Mouse (Mus musculus): Measurements from ENCODE around the gene Hist2h4. TPM values are rescaled to one million over a fixed set of nuclear protein-coding genes. Genes with fewer than 3 reads are reported as not detected.

Gene Hist2h4
- polyA plus RNA-seq, 1 experiment from 2014 or later = 13.3 TPM

DNA sequence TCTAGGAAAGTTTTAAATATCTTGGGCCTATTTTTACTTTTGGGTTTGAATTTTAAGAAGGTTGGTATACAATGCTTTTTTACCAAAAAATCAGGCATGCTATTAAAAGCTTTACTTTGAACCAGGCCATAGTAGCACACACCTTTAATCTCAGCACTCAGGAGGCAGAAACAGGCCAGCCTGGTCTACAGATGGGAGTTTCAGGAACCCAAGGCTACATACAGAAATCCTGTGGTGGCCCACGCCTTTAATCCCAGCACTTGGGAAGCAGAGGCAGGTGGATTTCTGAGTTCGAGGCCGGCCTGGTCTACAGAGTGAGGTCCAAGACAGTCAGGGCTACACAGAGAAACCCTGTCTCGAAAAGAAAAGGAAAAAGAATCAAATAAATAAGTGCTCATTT, 4.4 kb upstream of the Hist2h4 start:
- Histone ChIP-seq H3K9me3 (no peaks in the 10 kb centered on the region), H3K4me2 (replicated peaks) (no peak overlapping the region), H3K4me1 (peaks cover 25% of the 10 kb centered on the region), H3K27me3 (no peaks in the 10 kb centered on the region), H3K27ac (replicated peaks) (peak overlapping the region; percentile 86), H3K4me3 (no peak overlapping the region), H3K9ac (replicated peaks) (no peak overlapping the region), H3K36me3 (no peaks in the 10 kb centered on the region)
- no peak for ATAC-seq (ENCODE audit: low FRiP score, low read depth)
- 81% methylated on average over 4 of the region's 4 CpGs for WGBS

GRCm38 (mm10) chr3:96266132-96266710, 3.1 kb upstream of the Hist2h4 start:
- no peaks in the 10 kb centered on the region for H3K36me3 ChIP-seq
- no peak overlapping the region for H3K9ac ChIP-seq (replicated peaks)
- no peak overlapping the region for H3K4me2 ChIP-seq (replicated peaks)
- H3K27me3 ChIP-seq = no peaks in the 10 kb centered on the region
- no peaks in the 10 kb centered on the region for H3K9me3 ChIP-seq
- no peak overlapping the region for H3K4me3 ChIP-seq
- H3K4me1 ChIP-seq = peaks cover 35% of the 10 kb centered on the region
- no peak overlapping the region for H3K27ac ChIP-seq (replicated peaks)
- 91% methylated on average over 8 of the region's 8 CpGs for WGBS
- no peak for ATAC-seq (ENCODE audit: low FRiP score, low read depth)

DNA sequence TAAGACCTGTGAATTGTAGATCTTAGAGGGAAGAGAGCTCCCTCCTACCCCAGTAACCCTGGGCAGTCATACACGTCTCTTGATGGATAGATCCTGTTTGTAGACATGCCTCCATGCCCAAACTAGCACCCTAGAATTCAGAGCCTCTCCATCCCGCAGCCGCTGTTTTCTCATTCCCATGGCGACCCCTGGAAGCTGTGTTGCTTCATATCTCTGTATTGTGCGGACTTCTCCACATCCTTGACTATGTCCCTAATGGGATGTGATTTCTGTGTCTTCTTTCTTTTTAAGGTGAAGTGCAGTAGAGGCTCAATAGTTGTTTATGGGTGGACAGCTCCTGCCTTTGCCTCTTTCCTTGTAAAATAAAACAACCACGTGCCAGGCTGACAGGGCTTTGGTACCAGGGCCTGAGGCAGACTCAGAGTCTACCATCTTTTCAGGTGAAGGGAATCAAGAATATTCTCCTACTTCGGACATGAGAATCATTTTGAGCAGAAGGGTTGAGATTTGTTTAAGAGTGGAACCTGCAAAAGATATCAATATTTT, 1.4 kb upstream of the Hist2h4 start:
- Histone ChIP-seq H3K27ac (replicated peaks) (peak overlapping the region; percentile 98), H3K4me1 (peaks cover 35% of the 10 kb centered on the region), H3K9ac (replicated peaks) (peak overlapping the region; percentile 66; the same call in 1 of the 2 replicates), H3K27me3 (no peaks in the 10 kb centered on the region), H3K36me3 (no peaks in the 10 kb centered on the region), H3K4me2 (replicated peaks) (peak overlapping the region; percentile 85), H3K4me3 (peak overlapping the region; percentile 57), H3K9me3 (no peaks in the 10 kb centered on the region)
- 72% methylated on average over 7 of the region's 7 CpGs for WGBS
- no peak for ATAC-seq (ENCODE audit: low FRiP score, low read depth)

GRCm38 (mm10) chr3:96263558-96264403, 670 bp upstream of the Hist2h4 start:
- Histone ChIP-seq H3K4me2 (replicated peaks) (peak overlapping the region; percentile 85), H3K9ac (replicated peaks) (peak overlapping the region; percentile 66), H3K36me3 (no peaks in the 10 kb centered on the region), H3K4me3 (peak overlapping the region; percentile 57), H3K27ac (replicated peaks) (peak overlapping the region; percentile 98), H3K27me3 (no peaks in the 10 kb centered on the region), H3K9me3 (no peaks in the 10 kb centered on the region), H3K4me1 (peaks cover 35% of the 10 kb centered on the region)
- 5% methylated on average over 27 of the region's 27 CpGs for WGBS
- peak; percentile 11; the same call in 1 of the 2 replicates for ATAC-seq (ENCODE audit: low FRiP score, low read depth)

DNA sequence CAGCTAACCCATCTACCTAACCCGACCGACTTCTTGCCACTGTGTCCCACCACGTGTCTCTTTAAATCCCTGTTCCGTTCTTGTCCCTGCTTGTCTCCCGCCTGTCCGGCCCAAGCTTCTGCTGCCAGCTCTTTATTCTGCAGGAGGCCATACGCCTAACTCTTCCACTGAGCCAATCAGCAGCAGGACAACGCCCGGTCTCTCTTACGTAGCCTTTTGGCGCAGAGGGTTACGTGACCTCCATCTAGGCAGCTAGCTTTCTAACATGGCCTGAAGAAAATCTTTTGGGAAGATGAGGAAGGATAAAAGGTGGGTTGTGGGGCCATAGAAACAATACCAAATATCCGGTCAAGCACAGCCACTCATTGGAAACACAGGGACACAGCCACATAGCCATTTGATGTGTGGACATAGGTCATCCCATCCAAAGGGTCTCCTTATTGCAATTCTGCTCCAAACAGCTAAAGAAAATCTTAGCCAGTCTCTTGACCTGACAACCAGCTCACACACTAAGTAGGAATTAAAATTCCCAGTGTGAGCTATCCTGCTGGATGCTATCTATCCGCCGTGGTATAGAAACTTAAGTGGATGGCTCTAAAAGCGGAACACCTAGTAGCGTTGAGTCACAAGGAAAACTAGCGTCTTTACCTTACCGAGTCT, 765 bp downstream of the Hist2h4 start:
- WGBS = 1% methylated on average over 19 of the region's 19 CpGs
- peaks cover 26% of the 10 kb centered on the region for H3K4me1 ChIP-seq
- ATAC-seq (ENCODE audit: low FRiP score, low read depth) = peak; percentile 83

GRCm38 (mm10) chr3:96261623-96262022, 1.5 kb downstream of the Hist2h4 start:
- Histone ChIP-seq H3K9ac (replicated peaks) (peak overlapping the region; percentile 87), H3K27me3 (no peaks in the 10 kb centered on the region), H3K4me1 (peaks cover 24% of the 10 kb centered on the region), H3K9me3 (no peaks in the 10 kb centered on the region), H3K4me3 (peak overlapping the region; percentile 57), H3K27ac (replicated peaks) (peak overlapping the region; percentile 98), H3K36me3 (no peaks in the 10 kb centered on the region), H3K4me2 (replicated peaks) (peak overlapping the region; percentile 85)
- 52% methylated on average over 3 of the region's 3 CpGs for WGBS
- no peak for ATAC-seq (ENCODE audit: low FRiP score, low read depth)

More for the DNA sequence above, 765 bp downstream of the Hist2h4 start:
- Histone ChIP-seq H3K4me3 (peak overlapping the region; percentile 57), H3K27me3 (no peaks in the 10 kb centered on the region), H3K27ac (replicated peaks) (peak overlapping the region; percentile 98), H3K36me3 (no peaks in the 10 kb centered on the region), H3K4me2 (replicated peaks) (peak overlapping the region; percentile 85), H3K9ac (replicated peaks) (peak overlapping the region; percentile 87), H3K9me3 (no peaks in the 10 kb centered on the region)

- Histone ChIP-seq H3K4me1 (peaks cover 24% of the 10 kb centered on the region), H3K36me3 (no peaks in the 10 kb centered on the region), H3K27me3 (no peaks in the 10 kb centered on the region), H3K27ac (replicated peaks) (no peak overlapping the region), H3K4me3 (no peak overlapping the region), H3K4me2 (replicated peaks) (no peak overlapping the region), H3K9me3 (no peaks in the 10 kb centered on the region), H3K9ac (replicated peaks) (no peak overlapping the region)
- ATAC-seq (ENCODE audit: low FRiP score, low read depth) = no peak
- WGBS = 93% methylated on average over 5 of the region's 5 CpGs
Observed at GRCm38 (mm10) chr3:96260220-96260619, 2.9 kb downstream of the Hist2h4 start.

DNA sequence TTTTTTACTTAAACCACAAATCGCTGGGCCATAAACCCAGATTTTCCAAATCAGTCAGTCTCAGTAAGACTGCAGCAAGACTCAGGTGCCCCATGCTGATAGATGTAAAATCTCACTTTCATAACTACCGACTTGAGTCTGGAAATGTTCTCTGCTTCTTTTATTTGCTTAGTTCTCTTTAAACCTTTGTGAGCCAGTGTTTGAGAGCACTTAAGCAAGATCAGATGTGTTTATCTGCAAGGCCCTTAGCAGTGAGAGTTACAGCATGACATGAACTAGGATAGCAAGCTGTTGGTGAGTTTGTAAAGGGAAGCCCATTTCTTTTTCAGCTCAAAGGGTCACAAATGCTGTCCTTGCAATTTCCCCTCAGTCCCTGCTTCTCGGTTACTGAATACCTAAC, 5.9 kb downstream of the Hist2h4 start:
- H3K27me3 ChIP-seq = no peaks in the 10 kb centered on the region
- H3K27ac ChIP-seq (replicated peaks) = no peak overlapping the region
- WGBS = 86% methylated on average over 3 of the region's 3 CpGs
- H3K36me3 ChIP-seq = no peaks in the 10 kb centered on the region
- peaks cover 6% of the 10 kb centered on the region; the same call in 1 of the 2 replicates for H3K4me1 ChIP-seq
- no peak overlapping the region for H3K9ac ChIP-seq (replicated peaks)
- no peak overlapping the region for H3K4me2 ChIP-seq (replicated peaks)
- H3K4me3 ChIP-seq = no peak overlapping the region
- H3K9me3 ChIP-seq = no peaks in the 10 kb centered on the region
- ATAC-seq (ENCODE audit: low FRiP score, low read depth) = no peak

GRCm38 (mm10) chr3:96255926-96256593, 7.1 kb downstream of the Hist2h4 start:
- Histone ChIP-seq H3K4me3 (no peak overlapping the region), H3K9ac (replicated peaks) (no peak overlapping the region), H3K4me1 (no peaks in the 10 kb centered on the region), H3K27me3 (no peaks in the 10 kb centered on the region), H3K36me3 (no peaks in the 10 kb centered on the region), H3K9me3 (no peaks in the 10 kb centered on the region), H3K4me2 (replicated peaks) (no peak overlapping the region), H3K27ac (replicated peaks) (no peak overlapping the region)
- ATAC-seq (ENCODE audit: low FRiP score, low read depth) = no peak
- 82% methylated on average over 5 of the region's 5 CpGs for WGBS

DNA sequence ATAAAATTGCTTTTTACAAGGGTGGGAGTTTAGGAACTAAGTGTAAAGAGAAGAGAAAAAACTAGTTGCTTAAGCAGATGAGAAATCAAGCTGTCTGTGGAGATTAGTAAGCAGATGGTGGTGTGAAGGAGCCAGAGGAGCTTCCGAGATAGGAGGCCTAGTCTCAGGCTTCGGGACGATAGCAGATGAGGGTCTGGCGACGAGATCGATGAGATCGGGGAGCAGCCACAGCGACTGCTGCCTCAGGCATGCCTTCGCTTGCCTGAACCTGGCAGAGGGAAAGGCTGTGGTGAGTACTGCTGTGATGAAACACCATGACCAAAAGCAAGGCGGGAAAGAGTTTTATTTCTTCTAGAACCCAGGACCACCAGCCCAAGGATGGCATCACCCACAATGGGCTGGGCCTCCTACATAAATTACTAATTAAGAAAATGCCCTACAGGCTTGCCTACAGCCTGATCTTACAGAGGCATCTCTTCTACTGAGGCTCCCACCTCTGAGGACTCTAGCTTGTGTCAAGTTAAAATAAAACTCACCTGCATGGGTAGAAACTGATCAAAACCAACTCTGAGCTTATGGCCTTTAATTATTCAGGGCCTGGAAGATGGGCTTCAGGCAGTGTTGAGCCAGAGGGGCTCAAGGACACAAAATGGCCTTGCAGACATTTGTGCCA, 8.3 kb downstream of the Hist2h4 start:
- Histone ChIP-seq H3K27ac (replicated peaks) (no peak overlapping the region), H3K9me3 (no peaks in the 10 kb centered on the region), H3K36me3 (no peaks in the 10 kb centered on the region), H3K27me3 (no peaks in the 10 kb centered on the region), H3K4me2 (replicated peaks) (no peak overlapping the region), H3K4me3 (no peak overlapping the region), H3K4me1 (no peaks in the 10 kb centered on the region), H3K9ac (replicated peaks) (no peak overlapping the region)
- no peak for ATAC-seq (ENCODE audit: low FRiP score, low read depth)
- 42% methylated on average over 10 of the region's 10 CpGs for WGBS

GRCm38 (mm10) chr3:96251787-96252186, 11.3 kb downstream of the Hist2h4 start:
- Histone ChIP-seq H3K4me1 (peaks cover 18% of the 10 kb centered on the region), H3K36me3 (no peaks in the 10 kb centered on the region), H3K9me3 (no peaks in the 10 kb centered on the region), H3K4me3 (no peak overlapping the region), H3K27ac (replicated peaks) (no peak overlapping the region), H3K4me2 (replicated peaks) (no peak overlapping the region), H3K9ac (replicated peaks) (no peak overlapping the region), H3K27me3 (no peaks in the 10 kb centered on the region)
- no peak for ATAC-seq (ENCODE audit: low FRiP score, low read depth)
- WGBS = 94% methylated on average over 3 of the region's 3 CpGs

Data from midbrain, embryonic 12.5 days (tissue).